16 mouse cellular contexts compared by ENCODE assay signal in the genomic region with DNA sequence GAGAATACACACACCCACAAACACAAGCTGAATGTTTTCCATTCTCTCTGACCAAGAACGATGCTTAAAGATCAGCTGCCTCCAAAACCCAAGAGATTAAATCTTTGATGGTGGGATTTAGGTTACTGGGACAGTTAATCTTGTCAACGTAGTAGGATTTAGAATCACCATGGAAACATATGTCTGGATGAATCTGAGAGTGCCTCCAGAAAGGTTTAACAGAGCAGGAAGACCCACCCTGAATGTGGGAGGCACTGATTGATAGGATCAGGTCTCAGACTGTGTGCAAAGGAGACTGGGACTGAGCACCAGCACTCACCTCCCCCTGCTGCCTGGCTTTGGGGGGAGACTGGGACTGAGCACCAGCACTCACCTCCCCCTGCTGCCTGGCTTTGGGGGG. TPM values are rescaled to one million over a fixed set of nuclear protein-coding genes. Genes with fewer than 3 reads are reported as not detected.
DNase-seq lines count a peak whose midpoint lies in the region; ATAC-seq and TF ChIP-seq lines count a peak whose summit lies in the region.
"Had no signal": no experiment of that assay in that cellular context is flagged by ENCODE, and none has a peak within 500 bp of the region (broad histone marks: within the 10 kb centered on the region; RNA-seq: fewer than 3 reads in every experiment).

No protein-coding gene starts in this region.

- H3K4me2 ChIP-seq in hindbrain, embryonic 12.5 days (replicated peaks): no peak overlapping the region
- H3K4me2 ChIP-seq in hindbrain, embryonic 14.5 days (replicated peaks): no peak overlapping the region
- H3K4me2 ChIP-seq in embryonic facial prominence, embryonic 12.5 days (replicated peaks): no peak overlapping the region
- H3K4me2 ChIP-seq in hindbrain, postnatal 0 days (ENCODE audit: low read depth, low read length): no peak overlapping the region
- no peak overlapping the region for H3K4me2 ChIP-seq in midbrain, postnatal 0 days (ENCODE audit: low read depth, low read length, poor library complexity, severe bottlenecking)
- H3K4me2 ChIP-seq: limb, embryonic 12.5 days had no signal

- H3K4me3 ChIP-seq in hindbrain, embryonic 12.5 days: no peak overlapping the region
- H3K4me3 ChIP-seq in hindbrain, embryonic 14.5 days (replicated peaks; ENCODE audit: low read length): no peak overlapping the region
- H3K4me3 ChIP-seq in embryonic facial prominence, embryonic 12.5 days: no peak overlapping the region
- H3K4me3 ChIP-seq in hindbrain, postnatal 0 days (ENCODE audit: low read length): no peak overlapping the region
- no peak overlapping the region for H3K4me3 ChIP-seq in midbrain, postnatal 0 days (ENCODE audit: low read depth, low read length)
- H3K4me3 ChIP-seq: limb, embryonic 12.5 days; myocyte had no signal

- TF ChIP-seq CTCF in hindbrain, postnatal 0 days (IDR thresholded peaks at IDR 0.05; ENCODE audit: low read depth): no peak
- no peak for TF ChIP-seq CTCF in midbrain, postnatal 0 days (IDR thresholded peaks at IDR 0.05)

- no peak overlapping the region for H3K9ac ChIP-seq in hindbrain, embryonic 12.5 days
- H3K9ac ChIP-seq in hindbrain, embryonic 14.5 days: no peak overlapping the region
- no peak overlapping the region for H3K9ac ChIP-seq in embryonic facial prominence, embryonic 12.5 days
- H3K9ac ChIP-seq in hindbrain, postnatal 0 days (replicated peaks; ENCODE audit: low read length): no peak overlapping the region
- H3K9ac ChIP-seq in midbrain, postnatal 0 days (replicated peaks; ENCODE audit: low read length, poor library complexity, severe bottlenecking): no peak overlapping the region
- H3K9ac ChIP-seq: limb, embryonic 12.5 days; liver, embryonic 14.5 days had no signal

- H3K36me3 ChIP-seq in hindbrain, embryonic 12.5 days: no peaks in the 10 kb centered on the region
- H3K36me3 ChIP-seq in hindbrain, embryonic 14.5 days (replicated peaks; ENCODE audit: control insufficient read depth, insufficient read depth): no peaks in the 10 kb centered on the region
- no peaks in the 10 kb centered on the region for H3K36me3 ChIP-seq in embryonic facial prominence, embryonic 12.5 days
- H3K36me3 ChIP-seq in hindbrain, postnatal 0 days (ENCODE audit: insufficient read depth, low read length): no peaks in the 10 kb centered on the region
- no peaks in the 10 kb centered on the region for H3K36me3 ChIP-seq in midbrain, postnatal 0 days (ENCODE audit: insufficient read depth, low read length)
- H3K36me3 ChIP-seq: limb, embryonic 12.5 days had no signal

- peaks cover 11% of the 10 kb centered on the region for H3K4me1 ChIP-seq in hindbrain, embryonic 12.5 days
- H3K4me1 ChIP-seq in hindbrain, embryonic 14.5 days (replicated peaks; ENCODE audit: control insufficient read depth, insufficient read depth, low read length): peaks cover 14% of the 10 kb centered on the region; the same call in 1 of the 2 replicates
- peaks cover 14% of the 10 kb centered on the region for H3K4me1 ChIP-seq in embryonic facial prominence, embryonic 12.5 days
- peaks cover 16% of the 10 kb centered on the region for H3K4me1 ChIP-seq in hindbrain, postnatal 0 days (ENCODE audit: insufficient read depth, low read length)
- H3K4me1 ChIP-seq in midbrain, postnatal 0 days (ENCODE audit: insufficient read depth, low read length): no peaks in the 10 kb centered on the region

- WGBS in hindbrain, embryonic 12.5 days: 65% methylated on average over 2 of the region's 2 CpGs
- 62% methylated on average over 2 of the region's 2 CpGs for WGBS in hindbrain, embryonic 14.5 days
- 54% methylated on average over 2 of the region's 2 CpGs for WGBS in embryonic facial prominence, embryonic 12.5 days
- 34% methylated on average over 2 of the region's 2 CpGs for WGBS in hindbrain, postnatal 0 days
- WGBS in midbrain, postnatal 0 days: 11% methylated on average over 2 of the region's 2 CpGs

- ATAC-seq in hindbrain, embryonic 12.5 days (ENCODE audit: low FRiP score): peak; percentile 9; the same call in 1 of the 2 replicates
- ATAC-seq in hindbrain, embryonic 14.5 days (ENCODE audit: low FRiP score): no peak
- ATAC-seq in embryonic facial prominence, embryonic 12.5 days (ENCODE audit: insufficient number of reproducible peaks, insufficient read depth, low FRiP score, low TSS enrichment): peak; percentile 59; the same call in 1 of the 2 replicates
- ATAC-seq in hindbrain, postnatal 0 days: peak; percentile 60
- peak; percentile 59; the same call in 1 of the 2 replicates for ATAC-seq in midbrain, postnatal 0 days (ENCODE audit: low FRiP score)

- no peak for DNase-seq in hindbrain, embryonic 14.5 days (ENCODE audit: low spot score)
- no peak for DNase-seq in hindbrain, postnatal 0 days (ENCODE audit: low spot score)
- DNase-seq in midbrain, postnatal 0 days (ENCODE audit: low spot score): peak; percentile 29
- no peak for DNase-seq in adrenal gland, adult 18-20 months (ENCODE audit: low spot score in 2 of 2)
- DNase-seq in urinary bladder, postnatal 25 days (ENCODE audit: low spot score): no peak
- no peak for DNase-seq in thymus, postnatal 4 days
- DNase-seq: adrenal gland, postnatal 10 days; cerebellum, adult 8-10 months; gastrocnemius, postnatal 25 days; kidney, adult 2 months; kidney, postnatal 25 days had no signal

- no peak overlapping the region for H3K27ac ChIP-seq in hindbrain, embryonic 12.5 days
- H3K27ac ChIP-seq in hindbrain, embryonic 14.5 days: no peak overlapping the region
- H3K27ac ChIP-seq in embryonic facial prominence, embryonic 12.5 days: no peak overlapping the region
- H3K27ac ChIP-seq in hindbrain, postnatal 0 days: no peak overlapping the region
- H3K27ac ChIP-seq in midbrain, postnatal 0 days (ENCODE audit: low read depth, low read length): no peak overlapping the region; the same call in 1 of the 2 replicates
- H3K27ac ChIP-seq: limb, embryonic 12.5 days; liver, embryonic 14.5 days had no signal

- no peaks in the 10 kb centered on the region for H3K9me3 ChIP-seq in hindbrain, embryonic 12.5 days (replicated peaks)
- no peaks in the 10 kb centered on the region for H3K9me3 ChIP-seq in hindbrain, embryonic 14.5 days (ENCODE audit: control insufficient read depth, low read length)
- no peaks in the 10 kb centered on the region for H3K9me3 ChIP-seq in embryonic facial prominence, embryonic 12.5 days
- no peaks in the 10 kb centered on the region for H3K9me3 ChIP-seq in hindbrain, postnatal 0 days (ENCODE audit: low read length)
- no peaks in the 10 kb centered on the region for H3K9me3 ChIP-seq in midbrain, postnatal 0 days (ENCODE audit: low read length)
- H3K9me3 ChIP-seq: limb, embryonic 12.5 days had no signal

- H3K27me3 ChIP-seq in hindbrain, embryonic 12.5 days: no peaks in the 10 kb centered on the region
- H3K27me3 ChIP-seq in hindbrain, embryonic 14.5 days (ENCODE audit: control insufficient read depth, insufficient read depth, low read length): no peaks in the 10 kb centered on the region
- no peaks in the 10 kb centered on the region for H3K27me3 ChIP-seq in embryonic facial prominence, embryonic 12.5 days
- no peaks in the 10 kb centered on the region for H3K27me3 ChIP-seq in hindbrain, postnatal 0 days (ENCODE audit: insufficient read depth, low read length)
- no peaks in the 10 kb centered on the region for H3K27me3 ChIP-seq in midbrain, postnatal 0 days (ENCODE audit: insufficient read depth, low read length)
- H3K27me3 ChIP-seq: limb, embryonic 12.5 days had no signal

RNA-seq across cellular contexts. Expression of gene Bcl10, which starts 39.4 kb away (rescaled TPM):
- 52.0 and 52.5 TPM in 2 replicates for polyA plus RNA-seq in hindbrain, embryonic 12.5 days (2016; fragmentation: Nextera tagmentation; extraction: Ambion mirVana)
- 37.9 and 39.9 TPM in 2 replicates for polyA plus RNA-seq in hindbrain, embryonic 14.5 days (2014; fragmentation: Nextera tagmentation; extraction: Ambion mirVana)
- polyA plus RNA-seq in embryonic facial prominence, embryonic 12.5 days (2016; fragmentation: Nextera tagmentation; extraction: Ambion mirVana): 44.9 and 52.7 TPM in 2 replicates
- 25.9 and 32.8 TPM in 2 replicates for total RNA-seq in hindbrain, postnatal 0 days (2014; rRNA removed)
- 36.4 and 37.5 TPM in 2 replicates for polyA plus RNA-seq in hindbrain, postnatal 0 days (2015; fragmentation: Nextera tagmentation; extraction: Ambion mirVana)
- 19.4 and 29.4 TPM in 2 replicates for total RNA-seq in midbrain, postnatal 0 days (2014; rRNA removed)
- polyA plus RNA-seq in midbrain, postnatal 0 days (2015; fragmentation: Nextera tagmentation; extraction: Ambion mirVana): 33.2 and 33.3 TPM in 2 replicates
- 10 to 100 TPM; 22.3 to 24.9 TPM for total RNA-seq in adrenal gland, adult 18-20 months (2021)

RNA-seq across cellular contexts. Expression of gene 2410004B18Rik, which starts 54.6 kb away (rescaled TPM):
- 61.4 and 64.3 TPM in 2 replicates for polyA plus RNA-seq in hindbrain, embryonic 12.5 days (2016; fragmentation: Nextera tagmentation; extraction: Ambion mirVana)
- polyA plus RNA-seq in hindbrain, embryonic 14.5 days (2014; fragmentation: Nextera tagmentation; extraction: Ambion mirVana): 79.7 and 86.5 TPM in 2 replicates
- 50.4 and 54.2 TPM in 2 replicates for polyA plus RNA-seq in embryonic facial prominence, embryonic 12.5 days (2016; fragmentation: Nextera tagmentation; extraction: Ambion mirVana)
- total RNA-seq in hindbrain, postnatal 0 days (2014; rRNA removed): 30.8 and 33.3 TPM in 2 replicates
- 69.5 and 75.0 TPM in 2 replicates for polyA plus RNA-seq in hindbrain, postnatal 0 days (2015; fragmentation: Nextera tagmentation; extraction: Ambion mirVana)
- 48.9 and 55.1 TPM in 2 replicates for total RNA-seq in midbrain, postnatal 0 days (2014; rRNA removed)
- 83.8 and 87.3 TPM in 2 replicates for polyA plus RNA-seq in midbrain, postnatal 0 days (2015; fragmentation: Nextera tagmentation; extraction: Ambion mirVana)
- 10 to 100 TPM; 21.2 to 23.1 TPM for total RNA-seq in adrenal gland, adult 18-20 months (2021)
